Mouse (Mus musculus): ENCODE measurements at regions not wholly inside any gene's neighbourhood (a gene's known extent, or its start where the extent isn't known, plus 50 kb on each side); places are given as distances from the start of the nearest gene placed in this dataset.

DNA sequence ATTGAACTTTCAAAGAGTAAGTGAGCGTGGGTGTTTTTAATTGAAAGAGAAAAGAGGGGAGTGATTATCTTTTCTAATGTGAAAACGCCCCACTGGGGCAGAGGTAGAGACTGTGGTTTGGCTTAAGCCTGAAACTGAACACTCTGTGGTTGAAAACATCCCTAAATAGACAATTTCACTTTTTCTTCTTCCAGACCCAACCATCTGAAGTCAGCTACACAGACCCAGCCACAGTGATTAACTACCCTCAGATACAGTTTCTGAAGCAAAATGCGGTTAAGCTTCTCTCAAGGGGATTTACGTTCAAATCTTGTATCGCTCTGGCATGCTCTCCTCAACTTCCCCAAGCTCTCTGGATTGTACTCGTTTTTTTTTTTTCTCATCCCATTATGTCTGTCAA lies 94.8 kb downstream of the Irx1 start:
- TF ChIP-seq EP300 (IDR thresholded peaks at IDR 0.05; ENCODE audit: insufficient read depth, low read depth, low read length) (no peak), CTCF (IDR thresholded peaks at IDR 0.05) (no peak)

Data from heart, adult 2 months (tissue).